Mouse (Mus musculus): Measurements from ENCODE around the gene Hdc.

DNA sequence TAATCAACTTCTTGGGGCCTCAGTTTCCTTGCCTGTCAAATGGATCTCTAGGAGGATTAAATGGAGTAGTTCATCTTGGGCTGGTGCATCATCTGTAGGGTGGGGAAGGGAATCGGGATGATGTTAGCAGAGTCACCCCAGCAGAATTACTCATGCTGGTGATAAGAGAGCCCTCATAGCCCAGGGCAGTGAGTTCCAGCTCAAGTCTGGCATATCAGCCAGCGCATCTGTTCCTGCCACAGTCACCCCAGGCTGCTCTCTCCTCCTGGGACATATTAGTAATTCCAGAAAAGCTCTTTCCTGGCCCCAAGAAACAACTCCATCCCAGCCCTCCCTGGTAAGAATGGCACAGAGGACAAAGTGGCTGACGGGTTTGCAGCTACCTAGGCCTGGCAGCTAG lies 3.7 kb downstream of the Hdc start:
- TF ChIP-seq CTCF (IDR thresholded peaks at IDR 0.05; ENCODE audit: control insufficient read depth, insufficient read depth, low read length): no peak
- no peak for TF ChIP-seq POLR2A (IDR thresholded peaks at IDR 0.05; ENCODE audit: borderline replicate concordance, control insufficient read depth, low read depth, low read length)

All from bone marrow, adult 2 months (tissue).